Comparison of ENCODE assay signal across 25 mouse cellular contexts in genomic region chr14:61457468-61457867, GRCm38 (mm10). TPM values are rescaled to one million over a fixed set of nuclear protein-coding genes. Genes with fewer than 3 reads are reported as not detected.
DNase-seq lines count a peak whose midpoint lies in the region; ATAC-seq and TF ChIP-seq lines count a peak whose summit lies in the region.
"Had no signal": no experiment of that assay in that cellular context is flagged by ENCODE, and none has a peak within 500 bp of the region (broad histone marks: within the 10 kb centered on the region; RNA-seq: fewer than 3 reads in every experiment).

No protein-coding gene starts in this region.

- H3K4me3 ChIP-seq in kidney, postnatal 0 days (replicated peaks; ENCODE audit: low read depth, low read length): no peak overlapping the region
- H3K4me3 ChIP-seq in kidney, adult 2 months (ENCODE audit: insufficient read depth, low read depth, low read length): no peak overlapping the region
- no peak overlapping the region for H3K4me3 ChIP-seq in embryonic facial prominence, embryonic 14.5 days (ENCODE audit: low read depth, low read length)
- H3K4me3 ChIP-seq in embryonic facial prominence, embryonic 15.5 days (replicated peaks): no peak overlapping the region
- no peak overlapping the region for H3K4me3 ChIP-seq in liver, embryonic 12.5 days
- H3K4me3 ChIP-seq: embryonic facial prominence, embryonic 12.5 days; gastrocnemius, adult 2 months; heart, embryonic 10.5 days; heart, embryonic 13.5 days had no signal

- no peak overlapping the region for H3K9ac ChIP-seq in kidney, postnatal 0 days (ENCODE audit: low read depth, low read length)
- no peak overlapping the region for H3K9ac ChIP-seq in embryonic facial prominence, embryonic 14.5 days (ENCODE audit: low read depth, low read length)
- H3K9ac ChIP-seq in embryonic facial prominence, embryonic 15.5 days: no peak overlapping the region
- H3K9ac ChIP-seq in liver, embryonic 12.5 days: no peak overlapping the region
- H3K9ac ChIP-seq: embryonic facial prominence, embryonic 12.5 days; forebrain, postnatal 0 days; heart, embryonic 13.5 days; hindbrain, embryonic 14.5 days had no signal

- ATAC-seq in kidney, postnatal 0 days (replicated peaks; ENCODE audit: low FRiP score, low read depth): no peak
- ATAC-seq in embryonic facial prominence, embryonic 14.5 days (ENCODE audit: low read depth): 0 out of 2 replicates have a peak, but pooled peaks have one; percentile 57
- 0 out of 2 replicates have a peak, but pooled peaks have one; percentile 51 for ATAC-seq in embryonic facial prominence, embryonic 15.5 days (ENCODE audit: insufficient number of reproducible peaks, low FRiP score, low TSS enrichment, low read depth)
- ATAC-seq in liver, embryonic 12.5 days: no peak
- ATAC-seq: activated CD4-positive, CD25-positive, alpha-beta regulatory T cell, adult 4 months; forebrain, embryonic 14.5 days; forebrain, postnatal 0 days; hindbrain, postnatal 0 days; inflammation-experienced regulatory T-cells, adult 6 months had no signal

- H3K4me2 ChIP-seq in kidney, postnatal 0 days (ENCODE audit: low read length): no peak overlapping the region
- no peak overlapping the region for H3K4me2 ChIP-seq in embryonic facial prominence, embryonic 14.5 days (ENCODE audit: low read depth, low read length)
- no peak overlapping the region for H3K4me2 ChIP-seq in embryonic facial prominence, embryonic 15.5 days (replicated peaks)
- H3K4me2 ChIP-seq in liver, embryonic 12.5 days: no peak overlapping the region
- H3K4me2 ChIP-seq: embryonic facial prominence, embryonic 12.5 days; heart, embryonic 13.5 days; hindbrain, embryonic 14.5 days had no signal

- H3K27ac ChIP-seq in kidney, postnatal 0 days: no peak overlapping the region
- H3K27ac ChIP-seq in kidney, adult 2 months (ENCODE audit: insufficient read depth, low read depth, low read length): no peak overlapping the region
- H3K27ac ChIP-seq in embryonic facial prominence, embryonic 14.5 days (replicated peaks; ENCODE audit: low read depth, low read length): no peak overlapping the region
- H3K27ac ChIP-seq in embryonic facial prominence, embryonic 15.5 days (replicated peaks): no peak overlapping the region
- H3K27ac ChIP-seq in liver, embryonic 12.5 days: no peak overlapping the region
- H3K27ac ChIP-seq: embryonic facial prominence, embryonic 12.5 days; gastrocnemius, adult 2 months; heart, embryonic 10.5 days; heart, embryonic 13.5 days; hindbrain, embryonic 14.5 days; hindbrain, postnatal 0 days had no signal

- no peaks in the 10 kb centered on the region for H3K36me3 ChIP-seq in kidney, postnatal 0 days (ENCODE audit: insufficient read depth, low read length)
- H3K36me3 ChIP-seq in kidney, adult 2 months (ENCODE audit: control insufficient read depth, insufficient read depth, low read length): no peaks in the 10 kb centered on the region
- H3K36me3 ChIP-seq in embryonic facial prominence, embryonic 14.5 days (ENCODE audit: control insufficient read depth, insufficient read depth, low read length): no peaks in the 10 kb centered on the region
- no peaks in the 10 kb centered on the region for H3K36me3 ChIP-seq in embryonic facial prominence, embryonic 15.5 days
- no peaks in the 10 kb centered on the region for H3K36me3 ChIP-seq in liver, embryonic 12.5 days
- H3K36me3 ChIP-seq: embryonic facial prominence, embryonic 12.5 days; heart, embryonic 10.5 days; heart, embryonic 13.5 days had no signal

- TF ChIP-seq POLR2A in kidney, adult 2 months (IDR thresholded peaks at IDR 0.05; ENCODE audit: low read depth, low read length): no peak

- no peaks in the 10 kb centered on the region for H3K9me3 ChIP-seq in kidney, postnatal 0 days (replicated peaks; ENCODE audit: low read length)
- H3K9me3 ChIP-seq in embryonic facial prominence, embryonic 14.5 days (ENCODE audit: control insufficient read depth, low read length): no peaks in the 10 kb centered on the region
- H3K9me3 ChIP-seq in embryonic facial prominence, embryonic 15.5 days (replicated peaks): no peaks in the 10 kb centered on the region
- H3K9me3 ChIP-seq in liver, embryonic 12.5 days (replicated peaks): no peaks in the 10 kb centered on the region
- H3K9me3 ChIP-seq: embryonic facial prominence, embryonic 12.5 days; heart, embryonic 10.5 days; heart, embryonic 13.5 days had no signal

- DNase-seq in kidney, postnatal 0 days (ENCODE audit: low spot score): peak; percentile 11
- DNase-seq in kidney, adult 2 months: no peak
- peak; percentile 23 for DNase-seq in embryonic facial prominence, embryonic 14.5 days (ENCODE audit: low spot score)
- no peak for DNase-seq in urinary bladder, postnatal 36 days (ENCODE audit: low spot score in 2 of 2)
- DNase-seq: adrenal gland, postnatal 10 days; adrenal gland, postnatal 36 days; cerebellum, adult 18-20 months; cerebellum, adult 9-10 months; cerebellum, postnatal 14 days; forebrain, postnatal 0 days; gastrocnemius, adult 2 months; gastrocnemius, postnatal 14 days; heart, adult 18-20 months; heart, postnatal 14 days; heart, postnatal 4 days had no signal

- 31% methylated on average over 6 of the region's 6 CpGs for WGBS in kidney, postnatal 0 days
- 34% methylated on average over 6 of the region's 6 CpGs for WGBS in kidney, adult 2 months
- WGBS in embryonic facial prominence, embryonic 14.5 days: 31% methylated on average over 6 of the region's 6 CpGs
- 31% methylated on average over 6 of the region's 6 CpGs for WGBS in embryonic facial prominence, embryonic 15.5 days
- WGBS in liver, embryonic 12.5 days (ENCODE audit: insufficient replicate concordance): 69% methylated on average over 6 of the region's 6 CpGs

- no peaks in the 10 kb centered on the region for H3K27me3 ChIP-seq in kidney, postnatal 0 days (ENCODE audit: insufficient read depth, low read length)
- no peaks in the 10 kb centered on the region for H3K27me3 ChIP-seq in kidney, adult 2 months (replicated peaks; ENCODE audit: control insufficient read depth, insufficient read depth, low read length)
- H3K27me3 ChIP-seq in embryonic facial prominence, embryonic 14.5 days (replicated peaks; ENCODE audit: control insufficient read depth, insufficient read depth, low read length): no peaks in the 10 kb centered on the region
- H3K27me3 ChIP-seq in embryonic facial prominence, embryonic 15.5 days: no peaks in the 10 kb centered on the region
- H3K27me3 ChIP-seq in liver, embryonic 12.5 days (replicated peaks): no peaks in the 10 kb centered on the region
- H3K27me3 ChIP-seq: embryonic facial prominence, embryonic 12.5 days; heart, embryonic 13.5 days had no signal

- TF ChIP-seq CTCF in kidney, postnatal 0 days (IDR thresholded peaks at IDR 0.05; ENCODE audit: low read depth): no peak
- no peak for TF ChIP-seq CTCF in kidney, adult 2 months (conservative IDR thresholded peaks at IDR 0.05; ENCODE audit: insufficient read depth, insufficient read length, low read depth, low read length)

- H3K4me1 ChIP-seq in kidney, postnatal 0 days (replicated peaks; ENCODE audit: insufficient read depth, low read length): 0 out of 2 replicates have a peak, but pooled peaks cover 5% of the 10 kb centered on the region
- H3K4me1 ChIP-seq in kidney, adult 2 months (ENCODE audit: control insufficient read depth, insufficient read depth, low read length): no peaks in the 10 kb centered on the region
- no peaks in the 10 kb centered on the region for H3K4me1 ChIP-seq in embryonic facial prominence, embryonic 14.5 days (ENCODE audit: control insufficient read depth, insufficient read depth, low read length)
- H3K4me1 ChIP-seq in embryonic facial prominence, embryonic 15.5 days: no peaks in the 10 kb centered on the region
- H3K4me1 ChIP-seq in liver, embryonic 12.5 days: peaks cover 6% of the 10 kb centered on the region; the same call in 1 of the 2 replicates

RNA-seq across cellular contexts. Expression of gene Kpna3, which starts 17.8 kb away (rescaled TPM):
- 30.8 and 33.0 TPM in 2 replicates for polyA plus RNA-seq in kidney, postnatal 0 days (2015; fragmentation: Nextera tagmentation; extraction: Ambion mirVana)
- 5.9 and 8.4 TPM in 2 replicates for polyA plus RNA-seq in kidney, adult 2 months (2012; rRNA removed)
- 59.1 and 59.8 TPM in 2 replicates for polyA plus RNA-seq in embryonic facial prominence, embryonic 14.5 days (2014; fragmentation: Nextera tagmentation; extraction: Ambion mirVana)
- 44.4 and 45.1 TPM in 2 replicates for polyA plus RNA-seq in embryonic facial prominence, embryonic 15.5 days (2015; fragmentation: Nextera tagmentation; extraction: Ambion mirVana)
- polyA plus RNA-seq in liver, embryonic 12.5 days (2016; fragmentation: Nextera tagmentation; extraction: Ambion mirVana): 44.0 and 44.8 TPM in 2 replicates

Comparison
In these comparisons a context has a peak if more than half of its experiments do, and no peak if none do; other contexts are left out.
1. DNase-seq: peak in kidney, postnatal 0 days (single experiment) and embryonic facial prominence, embryonic 14.5 days (single experiment); none in kidney, adult 2 months (single experiment) and urinary bladder, postnatal 36 days (0 of 2).
2. ATAC-seq: peak in embryonic facial prominence, embryonic 14.5 days (single experiment) and embryonic facial prominence, embryonic 15.5 days (single experiment); none in kidney, postnatal 0 days (single experiment) and liver, embryonic 12.5 days (single experiment).